Mouse (Mus musculus): Measurements from ENCODE around the gene Gm21985. TPM values are rescaled to one million over a fixed set of nuclear protein-coding genes. Genes with fewer than 3 reads are reported as not detected.
"Not testable (repeated sequence)": the region's sequence is repeated elsewhere in the genome, so short reads cannot be mapped to it uniquely, and the experiment has no call there.

The Gm21985 gene
- polyA plus RNA-seq, 1 experiment, result not detected

DNA sequence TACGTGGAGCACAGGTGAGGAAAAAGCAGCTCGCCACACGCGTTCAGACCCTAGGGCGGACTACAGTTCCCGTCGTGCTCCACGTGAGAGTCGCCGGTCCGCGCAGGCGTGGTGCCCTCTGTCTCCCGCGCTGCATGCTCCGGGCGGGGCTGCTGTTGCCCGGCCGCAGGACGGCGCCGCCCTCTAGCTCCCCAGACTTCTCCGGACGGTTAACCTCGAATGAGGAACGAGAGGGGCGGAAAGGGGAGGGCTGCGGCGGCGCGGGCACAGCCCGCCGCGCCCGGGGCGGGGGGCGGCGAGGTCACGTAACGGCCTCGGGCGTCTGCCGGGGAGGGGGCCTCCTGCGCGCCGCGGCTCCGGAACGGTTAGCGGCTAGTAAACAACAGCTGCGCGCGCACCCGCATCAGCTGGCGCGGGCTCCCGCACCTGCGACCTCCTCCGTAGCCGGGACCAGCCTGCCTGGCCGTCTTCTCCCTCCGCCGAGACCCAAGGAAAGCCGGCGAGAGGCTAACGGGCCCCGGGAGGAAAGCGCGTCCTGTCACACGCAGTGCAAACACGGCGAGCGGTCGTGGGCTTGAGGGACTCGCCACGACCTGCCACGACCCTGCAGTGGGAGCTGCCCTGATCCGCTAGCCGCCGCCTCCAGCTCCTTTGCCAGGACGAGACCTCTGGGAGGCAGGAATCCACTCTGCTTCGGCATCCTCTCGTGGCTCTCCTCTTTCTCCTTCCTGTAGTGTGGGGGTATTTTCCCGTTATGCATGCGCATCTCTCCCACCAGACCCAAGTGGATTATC is 469 bp upstream of the Gm21985 start, which contains the start of gene Slc12a6:
Slc12a6 (plus strand) TSS at position 378 of the 794 bp plus-strand sequence.
- TF ChIP-seq CTCF (IDR thresholded peaks at IDR 0.05; ENCODE audit: borderline replicate concordance, extremely low read depth, insufficient read depth, insufficient read length) (no peak), POLR2A (IDR thresholded peaks at IDR 0.05; ENCODE audit: borderline replicate concordance, extremely low read depth, insufficient read depth, insufficient read length, poor library complexity, severe bottlenecking) (peak; percentile 69)
- DNase-seq (ENCODE audit: low read depth), result peak; percentile 96

GRCm38 (mm10) chr2:112266780-112267179 is 666 bp downstream of the Gm21985 start:
- TF ChIP-seq CTCF (IDR thresholded peaks at IDR 0.05; ENCODE audit: borderline replicate concordance, extremely low read depth, insufficient read depth, insufficient read length) (no peak), POLR2A (IDR thresholded peaks at IDR 0.05; ENCODE audit: borderline replicate concordance, extremely low read depth, insufficient read depth, insufficient read length, poor library complexity, severe bottlenecking) (no peak)
- peak; percentile 26 for DNase-seq (ENCODE audit: low read depth)

- TF ChIP-seq POLR2A (IDR thresholded peaks at IDR 0.05; ENCODE audit: borderline replicate concordance, extremely low read depth, insufficient read depth, insufficient read length, poor library complexity, severe bottlenecking) (no peak), CTCF (IDR thresholded peaks at IDR 0.05; ENCODE audit: borderline replicate concordance, extremely low read depth, insufficient read depth, insufficient read length) (no peak)
- no peak for DNase-seq (ENCODE audit: low read depth)
Measured at GRCm38 (mm10) chr2:112267547-112268269, 1.6 kb downstream of the Gm21985 start.

DNA sequence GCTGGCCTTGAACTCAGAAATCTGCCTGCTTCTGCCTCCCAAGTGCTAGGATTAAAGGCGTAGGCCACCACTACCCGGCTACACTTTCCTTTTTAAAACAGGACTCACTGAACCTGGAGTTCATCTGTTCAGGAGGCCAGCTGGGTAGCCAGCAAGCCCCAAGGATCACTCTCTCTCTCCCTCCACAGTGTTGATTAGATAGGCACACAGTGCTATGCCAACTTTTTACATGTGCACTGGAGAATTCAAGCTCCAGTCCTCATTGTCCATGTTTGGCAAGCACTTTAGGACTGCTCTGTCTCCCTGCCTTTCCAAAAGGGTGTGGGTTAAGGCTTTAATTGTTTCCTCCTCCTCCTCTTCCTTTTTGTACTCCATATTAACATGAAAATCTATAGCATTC is 3.9 kb downstream of the Gm21985 start:
- TF ChIP-seq POLR2A (IDR thresholded peaks at IDR 0.05; ENCODE audit: borderline replicate concordance, extremely low read depth, insufficient read depth, insufficient read length, poor library complexity, severe bottlenecking) (no peak), CTCF (IDR thresholded peaks at IDR 0.05; ENCODE audit: borderline replicate concordance, extremely low read depth, insufficient read depth, insufficient read length) (no peak)
- peak; percentile 7 for DNase-seq (ENCODE audit: low read depth)

DNA sequence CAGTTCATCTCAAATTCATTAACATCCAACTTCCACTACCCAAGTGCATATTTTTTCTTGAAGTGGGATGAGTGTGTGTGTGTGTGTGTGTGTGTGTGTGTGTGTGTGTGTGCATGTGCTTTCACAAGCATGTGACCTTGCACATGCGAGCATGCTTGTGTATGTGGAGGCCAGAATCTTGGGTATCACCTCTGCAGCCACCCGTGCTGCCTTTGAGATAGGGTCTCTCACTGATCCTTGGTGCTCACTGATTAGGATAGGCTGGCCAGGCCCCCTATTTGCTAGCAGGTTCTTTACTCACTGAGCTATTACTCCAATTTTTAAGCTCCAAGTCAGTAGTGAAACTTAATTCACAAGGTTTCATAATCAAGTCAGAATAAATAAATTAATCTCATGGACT is 6.8 kb downstream of the Gm21985 start:
- TF ChIP-seq CTCF (IDR thresholded peaks at IDR 0.05; ENCODE audit: borderline replicate concordance, extremely low read depth, insufficient read depth, insufficient read length) (no peak), POLR2A (IDR thresholded peaks at IDR 0.05; ENCODE audit: borderline replicate concordance, extremely low read depth, insufficient read depth, insufficient read length, poor library complexity, severe bottlenecking) (no peak)
- no peak for DNase-seq (ENCODE audit: low read depth)

DNA sequence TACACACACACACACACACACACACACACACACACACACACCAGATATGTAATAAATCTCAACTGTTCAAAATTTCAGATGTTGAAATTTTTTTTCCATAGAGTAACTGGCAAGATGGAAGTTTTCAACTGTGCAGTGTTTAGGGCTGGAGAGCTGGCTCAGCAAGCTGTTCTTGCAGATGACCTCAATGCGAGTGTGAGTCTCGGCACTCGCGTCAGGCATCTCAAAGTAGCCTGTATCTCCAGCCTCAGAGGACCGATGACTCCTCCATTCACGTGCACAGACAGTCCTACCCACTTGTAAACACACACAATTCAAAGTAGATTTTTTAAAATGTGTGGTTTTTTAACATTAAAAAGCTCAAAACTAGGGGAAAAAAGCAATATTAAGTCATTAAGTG is 7.4 kb downstream of the Gm21985 start:
- DNase-seq (ENCODE audit: low read depth), result no peak
- no peak for TF ChIP-seq CTCF (IDR thresholded peaks at IDR 0.05; ENCODE audit: borderline replicate concordance, extremely low read depth, insufficient read depth, insufficient read length)
- TF ChIP-seq POLR2A (IDR thresholded peaks at IDR 0.05; ENCODE audit: borderline replicate concordance, extremely low read depth, insufficient read depth, insufficient read length, poor library complexity, severe bottlenecking), result no peak

GRCm38 (mm10) chr2:112276870-112277269 is 10.8 kb downstream of the Gm21985 start:
- no peak for DNase-seq (ENCODE audit: low read depth)
- TF ChIP-seq CTCF (IDR thresholded peaks at IDR 0.05; ENCODE audit: borderline replicate concordance, extremely low read depth, insufficient read depth, insufficient read length) (no peak), POLR2A (IDR thresholded peaks at IDR 0.05; ENCODE audit: borderline replicate concordance, extremely low read depth, insufficient read depth, insufficient read length, poor library complexity, severe bottlenecking) (no peak)

- TF ChIP-seq CTCF (IDR thresholded peaks at IDR 0.05; ENCODE audit: borderline replicate concordance, extremely low read depth, insufficient read depth, insufficient read length) (no peak), POLR2A (IDR thresholded peaks at IDR 0.05; ENCODE audit: borderline replicate concordance, extremely low read depth, insufficient read depth, insufficient read length, poor library complexity, severe bottlenecking) (no peak)
- no peak for DNase-seq (ENCODE audit: low read depth)
Measured at GRCm38 (mm10) chr2:112282846-112283245, 16.7 kb downstream of the Gm21985 start.

DNA sequence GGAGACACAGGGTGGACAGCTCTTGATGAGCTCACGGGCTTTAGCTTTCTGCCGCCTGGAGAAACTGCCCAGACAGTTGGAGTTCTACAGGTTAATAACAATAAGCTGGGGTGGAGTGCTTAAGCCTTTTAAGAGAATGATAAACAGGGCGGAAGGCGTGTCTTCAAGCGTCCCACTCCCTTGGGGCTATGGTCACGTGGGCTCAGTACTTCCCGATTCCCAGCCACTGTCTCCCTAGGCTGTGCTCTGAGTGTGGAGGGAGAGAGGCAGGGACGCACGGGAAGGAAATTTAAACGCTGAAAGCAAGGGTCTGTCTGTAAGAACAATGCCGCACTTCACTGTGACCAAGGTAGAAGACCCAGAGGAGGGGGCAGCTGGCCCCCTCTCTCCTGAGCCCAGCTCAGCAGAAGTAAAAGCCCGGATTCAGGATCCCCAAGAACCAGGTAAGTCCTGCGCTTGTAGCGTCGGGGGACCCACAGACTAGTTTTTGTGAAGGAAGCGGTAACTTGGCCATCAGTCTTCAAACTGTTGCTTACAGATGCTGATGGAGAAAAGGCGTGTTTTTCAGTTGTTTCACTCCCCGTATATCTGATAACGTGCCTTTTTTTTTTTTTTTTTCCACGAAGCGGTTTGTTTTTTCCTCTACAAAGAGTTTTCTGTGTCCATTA is 18.4 kb downstream of the Gm21985 start:
- TF ChIP-seq POLR2A (IDR thresholded peaks at IDR 0.05; ENCODE audit: borderline replicate concordance, extremely low read depth, insufficient read depth, insufficient read length, poor library complexity, severe bottlenecking) (no peak), CTCF (IDR thresholded peaks at IDR 0.05; ENCODE audit: borderline replicate concordance, extremely low read depth, insufficient read depth, insufficient read length) (no peak)
- peak; percentile 83 for DNase-seq (ENCODE audit: low read depth)

DNA sequence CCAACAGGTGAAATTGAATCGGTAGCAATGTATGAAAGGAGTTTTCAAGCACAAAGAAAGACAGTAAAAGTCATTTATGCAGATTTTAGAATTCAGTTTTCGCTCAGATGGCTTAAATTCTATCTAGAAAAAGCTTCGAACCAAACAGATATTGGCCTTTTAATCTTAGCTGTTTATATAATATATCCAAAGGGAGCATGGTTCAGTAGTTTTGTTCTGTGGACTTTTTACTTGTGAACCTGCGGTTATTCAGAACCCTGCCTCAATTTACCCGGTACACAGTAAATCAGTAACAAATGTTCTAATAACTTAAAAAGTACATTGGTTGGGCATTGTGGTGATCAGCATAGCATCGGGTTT is 18.9 kb downstream of the Gm21985 start:
- TF ChIP-seq CTCF (IDR thresholded peaks at IDR 0.05; ENCODE audit: borderline replicate concordance, extremely low read depth, insufficient read depth, insufficient read length) (no peak), POLR2A (IDR thresholded peaks at IDR 0.05; ENCODE audit: borderline replicate concordance, extremely low read depth, insufficient read depth, insufficient read length, poor library complexity, severe bottlenecking) (no peak)
- DNase-seq (ENCODE audit: low read depth), result no peak

DNA sequence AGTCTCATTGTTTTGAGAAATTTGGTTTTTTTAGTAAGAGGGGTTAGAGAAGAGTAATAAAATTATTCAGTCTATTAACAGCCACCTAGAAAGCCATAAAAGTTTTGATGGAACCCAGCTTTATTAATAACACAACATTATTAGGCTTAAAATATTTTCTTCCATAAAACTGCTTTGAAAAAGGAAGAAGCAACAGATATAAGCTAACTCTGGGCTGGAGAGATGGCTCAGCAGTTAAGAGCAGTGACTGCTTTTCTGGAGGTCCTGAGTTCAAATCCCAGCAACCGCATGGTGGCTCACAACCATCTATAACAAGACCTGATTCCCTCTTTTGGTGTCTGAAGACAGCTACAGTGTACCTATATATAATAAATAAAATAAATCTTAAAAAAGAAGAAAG is 19.9 kb downstream of the Gm21985 start:
- DNase-seq (ENCODE audit: low read depth), result not testable (repeated sequence)

All from brain, embryonic 14.5 days (tissue).